Mouse (Mus musculus): ENCODE data around the gene Heatr3.
A peak's percentile ranks its signal among the peaks of the same experiment; 100 is the strongest.
"Not testable (repeated sequence)": the region's sequence is repeated elsewhere in the genome, so short reads cannot be mapped to it uniquely, and the experiment has no call there.

Gene Heatr3

DNA sequence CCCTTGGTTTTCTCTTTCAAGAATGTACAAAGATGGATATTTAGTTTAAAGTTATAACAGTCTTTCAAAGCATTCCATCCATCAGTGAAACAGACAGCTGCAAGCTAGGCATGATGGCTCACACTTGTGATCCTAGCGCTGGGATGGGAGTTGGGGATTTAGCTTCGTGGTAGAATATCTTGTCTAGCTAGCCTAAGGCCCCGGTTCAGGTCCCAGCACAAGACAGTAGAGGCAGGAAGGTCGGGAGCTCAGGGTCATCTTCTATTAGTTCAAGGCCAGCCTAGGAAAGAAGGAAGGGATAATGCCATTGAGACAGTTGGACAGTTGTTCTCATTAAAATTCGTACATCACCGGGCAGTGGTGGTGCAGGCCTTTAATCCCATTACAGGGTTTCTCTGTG lies 48.1 kb downstream of the Heatr3 start:
- DNase-seq (ENCODE audit: low spot score): no peak

DNA sequence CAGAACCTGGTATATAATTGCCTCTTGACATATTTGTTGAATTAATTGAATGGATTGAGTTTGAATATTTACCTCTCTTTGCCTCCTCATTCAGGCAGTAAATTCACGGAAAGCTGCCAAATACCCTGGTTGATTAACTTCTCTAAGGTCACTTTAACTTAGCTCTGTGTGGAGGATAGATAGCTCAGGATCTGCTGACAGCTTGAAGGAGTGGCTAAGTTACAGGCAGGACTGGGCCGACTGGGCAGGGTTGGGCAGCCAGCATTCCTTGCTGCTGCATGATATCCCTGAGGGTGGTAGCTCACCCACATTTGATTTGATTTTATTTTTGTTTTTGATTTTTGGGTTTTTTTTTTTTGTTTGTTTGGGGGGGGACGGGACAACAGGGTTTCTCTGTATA lies 59.7 kb downstream of the Heatr3 start:
- no peak for DNase-seq (ENCODE audit: low spot score)

DNA sequence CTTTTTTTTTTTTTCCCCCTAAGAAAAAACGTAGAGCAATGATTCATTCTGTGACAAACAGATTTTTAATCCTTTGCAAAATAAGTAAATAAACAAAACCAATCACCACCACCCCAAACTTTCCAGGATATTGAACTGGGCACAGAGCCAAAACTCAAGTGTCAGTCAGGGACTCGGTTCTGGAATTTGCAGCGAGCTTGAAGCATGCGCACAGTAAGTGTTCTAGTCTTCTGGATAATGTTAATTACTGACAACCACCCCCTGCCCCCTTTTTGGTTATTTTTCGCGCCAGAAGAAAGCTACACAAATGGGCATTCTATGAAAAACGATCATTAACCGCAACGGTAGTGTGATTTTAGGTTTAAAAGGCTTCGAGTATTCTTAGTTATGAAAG lies 60.9 kb downstream of the Heatr3 start:
- DNase-seq (ENCODE audit: low spot score): peak; percentile 25

DNA sequence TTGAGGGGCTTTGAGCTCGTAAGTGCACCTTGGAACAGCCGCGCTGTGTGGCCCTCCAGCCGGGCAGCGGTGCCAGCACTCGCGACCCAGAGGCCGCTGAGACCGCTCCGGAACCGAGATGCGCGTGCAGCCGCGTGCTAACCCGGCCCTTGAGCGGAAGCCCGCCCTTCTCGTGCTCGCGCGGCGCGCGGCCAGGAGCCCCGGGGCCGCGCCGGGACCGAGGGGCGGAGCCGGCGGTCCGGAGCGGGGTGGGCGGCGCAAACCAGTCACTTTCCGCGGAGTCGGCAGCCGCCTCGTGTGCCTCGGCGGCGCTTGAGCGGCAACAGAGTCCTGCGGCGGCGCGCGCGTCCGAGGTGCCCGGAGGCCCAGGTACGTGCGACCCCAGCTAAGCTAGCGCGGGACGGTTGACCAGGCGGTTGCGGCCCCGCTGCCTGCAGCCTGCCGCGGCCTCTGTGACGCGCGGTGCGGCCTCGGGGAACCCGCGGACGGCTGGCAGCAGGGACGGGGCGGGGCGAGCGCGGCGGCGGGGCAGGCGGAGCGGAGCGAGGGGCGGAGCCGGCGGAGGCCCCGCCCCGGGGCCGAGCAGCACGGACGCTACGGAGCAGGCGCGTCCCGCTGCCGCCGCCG lies 61.4 kb downstream of the Heatr3 start, which contains the start of gene Tent4b:
Tent4b (plus strand) TSS at position 269 of the 627 bp plus-strand sequence.
- DNase-seq (ENCODE audit: low spot score): peak; percentile 89

DNA sequence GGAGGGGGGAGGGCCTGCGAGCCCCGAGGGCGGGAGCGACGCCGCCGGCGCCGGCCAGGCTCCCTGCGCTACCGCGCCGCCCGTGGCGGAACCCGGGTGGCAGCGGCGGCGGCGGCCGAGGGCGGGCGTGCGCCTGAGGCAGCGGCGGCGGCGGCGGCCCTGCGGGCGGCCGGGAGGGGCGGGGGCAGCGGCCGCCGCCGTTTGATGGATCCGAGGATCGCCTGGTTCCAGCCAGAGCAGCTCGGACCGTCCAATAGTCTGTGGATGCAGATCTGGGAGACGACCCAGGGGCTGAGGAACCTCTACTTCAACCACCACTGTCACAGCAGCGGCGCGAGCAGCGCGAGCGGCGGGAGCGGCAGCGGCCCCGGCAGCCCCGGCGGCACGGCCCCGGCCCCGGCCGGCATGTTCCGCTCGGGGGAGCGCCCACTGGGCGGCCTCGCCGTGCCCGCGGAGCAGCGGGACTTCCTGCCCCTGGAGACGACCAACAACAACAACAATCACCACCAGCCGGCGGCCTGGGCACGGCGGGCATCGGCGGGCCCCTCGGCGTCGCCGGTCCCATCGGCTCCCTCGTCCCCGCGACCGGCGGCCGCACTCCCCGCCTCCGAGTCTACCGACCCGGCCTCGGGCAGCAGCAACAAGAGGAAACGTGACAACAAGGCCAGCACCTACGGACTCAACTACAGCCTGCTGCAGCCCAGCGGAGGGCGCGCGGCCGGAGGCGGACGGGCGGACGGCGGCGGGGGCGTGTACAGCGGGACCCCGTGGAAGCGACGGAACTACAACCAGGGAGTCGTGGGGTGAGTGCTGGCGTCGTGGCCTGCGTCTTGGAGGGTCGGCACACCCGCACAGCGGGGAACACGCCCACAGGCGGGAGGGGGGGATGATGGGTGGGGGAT lies 62.3 kb downstream of the Heatr3 start:
- DNase-seq (ENCODE audit: low spot score): no peak

DNA sequence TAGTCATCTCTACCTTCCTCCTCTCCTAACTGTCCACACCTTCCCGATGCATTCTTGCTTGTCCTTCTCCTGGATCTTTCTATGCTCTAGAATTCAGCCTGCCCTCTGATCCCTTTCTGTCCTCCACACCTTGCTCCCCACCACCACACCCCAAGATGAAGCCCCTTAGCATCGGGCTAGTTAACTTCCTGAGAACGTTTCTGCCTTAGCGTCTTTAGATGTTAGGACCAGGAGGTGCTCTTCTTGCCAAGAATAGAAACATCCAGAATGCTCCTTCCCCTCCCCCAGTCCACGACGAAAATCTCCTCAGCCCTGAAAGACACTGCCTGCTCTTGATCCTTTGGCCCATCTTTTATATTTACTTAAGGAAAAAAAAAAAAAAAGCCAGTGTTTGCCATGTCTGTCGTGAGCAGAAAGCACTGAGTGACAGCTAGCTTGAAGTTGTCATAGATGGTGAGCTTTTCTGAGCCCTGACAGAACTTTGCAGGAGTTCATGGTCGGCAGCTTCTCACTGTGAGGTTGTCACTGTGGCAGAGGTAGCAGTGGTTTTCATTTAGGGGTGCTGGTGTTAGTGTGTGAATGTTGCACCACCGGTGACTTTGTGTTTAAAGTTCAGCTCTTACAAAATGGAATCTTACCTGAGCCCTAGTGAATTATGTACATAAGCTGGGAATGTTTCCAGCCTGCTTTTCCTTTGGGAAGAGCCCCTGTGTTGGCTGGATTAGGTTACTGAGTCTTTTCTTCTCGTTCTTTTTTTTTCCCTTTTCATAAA lies 63.3 kb downstream of the Heatr3 start:
- no peak for DNase-seq (ENCODE audit: low spot score)

DNA sequence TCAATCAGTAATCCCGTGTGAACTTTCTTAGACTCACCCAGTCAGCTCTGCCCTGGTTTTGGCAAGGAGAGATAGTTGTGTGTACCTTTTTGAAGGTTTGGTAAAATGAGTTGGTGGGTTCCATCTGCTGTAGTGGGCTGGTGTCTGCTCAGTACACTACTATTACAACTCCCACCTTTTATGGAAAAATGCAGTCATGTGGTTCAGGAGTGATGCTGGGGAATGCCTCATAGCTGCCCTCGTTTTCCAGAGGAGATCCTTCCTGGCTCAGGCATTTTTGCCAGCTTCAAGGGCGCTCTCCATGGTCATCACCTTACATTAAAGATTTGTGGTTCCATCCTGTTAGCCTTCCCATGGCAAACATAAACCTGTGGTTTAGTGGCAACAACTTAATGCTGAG lies 64.0 kb downstream of the Heatr3 start:
- no peak for DNase-seq (ENCODE audit: low spot score)

DNA sequence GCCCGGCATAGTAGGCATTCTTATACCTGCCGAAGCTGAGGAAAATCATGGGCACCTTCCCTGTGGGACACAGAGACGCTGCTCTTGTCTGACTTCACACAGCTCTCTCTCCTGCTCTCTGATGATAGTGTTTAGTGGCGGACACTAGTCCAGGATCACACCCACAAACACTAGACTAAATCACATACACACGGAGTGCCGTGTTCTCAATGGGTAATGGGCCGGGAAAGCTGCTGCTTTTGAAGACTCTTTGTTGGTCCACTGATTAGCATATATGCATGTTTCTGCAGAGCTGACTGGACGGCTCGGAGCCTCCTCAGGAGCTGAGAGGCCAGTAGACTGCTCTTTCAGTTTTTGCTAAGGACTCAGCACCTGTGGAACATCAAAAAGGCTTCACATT lies 68.4 kb downstream of the Heatr3 start:
- DNase-seq (ENCODE audit: low spot score): no peak

DNA sequence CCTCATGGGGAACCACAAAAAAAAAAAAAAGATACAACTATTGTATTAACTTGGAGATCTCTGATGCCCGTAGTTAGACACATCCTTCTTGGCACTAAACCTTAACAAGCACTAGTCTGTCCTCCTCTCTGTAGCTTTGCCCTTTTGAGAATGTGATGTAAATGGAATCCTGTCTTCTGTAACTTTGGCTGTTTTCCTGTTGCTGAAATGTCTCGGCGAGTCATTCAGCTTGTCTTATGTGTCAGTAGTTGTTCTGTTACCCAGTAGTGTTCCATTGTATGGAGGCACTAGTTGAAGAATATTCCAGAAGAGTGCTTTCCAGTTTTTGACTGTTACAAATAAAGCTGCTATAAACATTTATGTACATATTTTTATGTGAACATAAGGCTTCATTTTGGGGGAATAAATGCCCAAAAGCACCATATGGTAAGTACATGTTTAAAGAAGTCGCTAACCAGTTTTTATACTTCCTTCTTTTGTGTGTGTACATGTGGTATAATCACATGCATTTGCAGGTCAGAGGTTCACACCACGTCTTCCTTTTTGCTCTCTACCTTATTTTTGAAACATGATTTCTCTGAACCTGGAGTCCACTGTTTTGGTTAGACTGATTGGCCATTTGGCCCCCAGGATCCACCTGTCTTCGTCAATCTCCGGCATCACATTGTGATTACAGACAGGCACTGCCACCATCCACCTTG lies 69.6 kb downstream of the Heatr3 start:
- DNase-seq (ENCODE audit: low spot score): no peak

DNA sequence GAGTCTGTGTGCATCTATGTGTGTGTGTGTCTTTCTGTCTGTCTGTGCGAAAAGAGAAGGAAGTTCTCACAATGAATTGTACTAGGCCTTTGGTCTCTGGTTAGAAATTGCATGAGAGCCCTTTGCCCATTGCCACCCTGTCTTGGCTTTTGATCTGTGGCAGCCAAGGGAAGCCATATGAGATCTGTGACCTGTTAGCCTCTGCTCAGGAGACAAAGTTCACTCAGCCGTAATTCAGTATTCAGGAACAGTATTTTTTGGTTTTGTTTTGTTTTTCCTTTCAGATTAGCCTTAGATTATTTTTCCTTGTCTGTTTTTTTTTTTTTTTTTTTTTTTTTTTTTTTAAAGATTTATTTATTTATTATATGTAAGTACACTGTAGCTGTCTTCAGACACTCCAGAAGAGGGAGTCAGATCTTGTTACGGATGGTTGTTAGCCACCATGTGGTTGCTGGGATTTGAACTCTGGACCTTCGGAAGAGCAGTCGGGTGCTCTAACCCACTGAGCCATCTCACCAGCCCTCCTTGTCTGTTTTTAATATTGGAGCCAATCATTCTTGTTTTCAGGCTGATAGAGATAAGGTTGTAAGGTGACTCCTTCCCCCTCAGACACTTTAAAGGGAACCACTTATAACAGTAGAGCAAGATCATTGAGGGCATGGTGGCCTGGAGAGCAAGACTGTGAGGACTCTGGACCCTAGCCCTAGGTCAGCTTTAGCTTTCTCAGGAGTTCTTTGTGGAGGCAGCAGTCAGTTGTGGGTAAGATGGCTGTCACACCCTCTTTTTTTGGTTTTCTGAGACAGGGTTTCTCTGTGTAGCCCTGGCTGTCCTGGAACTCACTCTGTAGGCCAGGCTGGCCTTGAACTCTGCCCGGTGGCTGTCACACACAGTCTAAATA lies 72.5 kb downstream of the Heatr3 start:
- not testable (repeated sequence) for DNase-seq (ENCODE audit: low spot score)

DNA sequence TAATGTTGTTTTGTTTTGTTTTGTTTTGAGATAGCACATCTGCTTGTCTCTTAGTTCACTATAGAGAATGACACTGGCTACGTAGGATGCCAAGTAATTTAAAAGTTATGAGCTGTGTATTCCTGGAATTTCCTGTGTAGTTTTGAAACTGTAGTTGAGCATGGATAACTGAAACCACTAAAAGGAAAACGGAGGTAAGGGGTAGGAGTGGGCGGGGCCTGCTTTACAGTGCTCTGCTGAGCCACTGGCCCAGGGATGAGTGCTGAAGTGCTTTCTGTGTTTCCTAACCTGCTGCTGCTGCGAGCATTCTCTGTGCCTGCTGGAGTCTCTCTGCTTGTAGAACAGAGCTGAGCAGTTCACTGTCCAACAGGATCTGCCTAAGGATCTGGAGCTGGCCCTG lies 83.7 kb downstream of the Heatr3 start:
- no peak for DNase-seq (ENCODE audit: low spot score)

All from left cerebral cortex, adult 11 months (tissue).